Mouse (Mus musculus) activated CD4-positive, CD25-positive, alpha-beta regulatory T cell, adult 4 months (primary cell): ENCODE measurements around the gene Dimt1. TPM values are rescaled to one million over a fixed set of nuclear protein-coding genes. Genes with fewer than 3 reads are reported as not detected.

Source experiments
- ATAC-seq: one replicate; pipeline ENCODE4 v1.8.0; 2017
- polyA plus RNA-seq, 2 experiments: library from polyadenylated mRNA; unstranded; fragments of 100-300 nt; shearing (Covaris generic); gene quantifications; one replicate each; pipeline ENCODE4 v1.2.1; 2017

Gene Dimt1
- polyA plus RNA-seq, 2 experiments from 2014 or later = 25.5 to 34.2 TPM

DNA sequence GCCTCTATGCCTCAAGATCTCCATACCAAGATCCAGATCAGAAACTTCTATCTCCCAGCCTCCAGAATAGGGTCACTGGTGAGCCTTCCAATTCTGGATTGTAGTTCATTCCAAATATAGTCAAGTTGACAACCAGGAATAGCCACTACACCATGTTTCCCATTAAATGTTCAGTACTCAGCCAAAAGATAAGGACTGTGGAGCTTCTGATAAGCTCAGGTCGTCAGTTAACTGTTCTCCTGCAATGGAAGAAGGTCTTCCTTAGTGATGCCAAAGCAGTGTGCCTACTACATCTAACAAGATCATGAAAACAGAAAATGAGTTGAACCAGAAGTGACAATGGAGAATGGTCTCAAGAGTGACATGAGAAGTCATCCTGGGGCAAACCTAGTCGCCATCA, 50.0 kb downstream of the Dimt1 start:
- no peak for ATAC-seq

GRCm38 (mm10) chr13:106997557-106997956, 50.6 kb downstream of the Dimt1 start:
- peak; percentile 28 for ATAC-seq

- ATAC-seq = no peak
These were observed 51.1 kb downstream of the Dimt1 start for GRCm38 (mm10) chr13:106998026-106998425.

DNA sequence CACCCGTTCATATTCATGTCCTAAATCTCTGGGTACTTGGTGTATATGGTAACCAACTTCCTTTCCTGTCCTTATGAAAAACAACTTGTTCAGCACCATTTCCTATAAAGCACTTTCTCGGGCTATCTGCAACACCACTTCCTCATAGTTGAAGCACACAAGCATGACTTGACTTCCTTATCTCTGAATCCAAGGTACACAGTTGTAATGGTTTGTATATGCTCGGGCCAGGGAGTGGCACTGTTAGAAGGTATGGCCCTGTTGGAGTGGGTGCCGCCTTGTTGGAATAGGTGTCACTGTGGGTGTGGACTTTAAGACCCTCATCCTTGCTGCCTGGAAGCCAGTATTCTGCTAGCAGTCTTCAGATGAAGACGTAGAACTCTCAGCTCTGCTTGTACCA, 51.7 kb downstream of the Dimt1 start:
- peak; percentile 94 for ATAC-seq

- no peak for ATAC-seq
These were observed 56.3 kb downstream of the Dimt1 start for GRCm38 (mm10) chr13:107003211-107003610.

DNA sequence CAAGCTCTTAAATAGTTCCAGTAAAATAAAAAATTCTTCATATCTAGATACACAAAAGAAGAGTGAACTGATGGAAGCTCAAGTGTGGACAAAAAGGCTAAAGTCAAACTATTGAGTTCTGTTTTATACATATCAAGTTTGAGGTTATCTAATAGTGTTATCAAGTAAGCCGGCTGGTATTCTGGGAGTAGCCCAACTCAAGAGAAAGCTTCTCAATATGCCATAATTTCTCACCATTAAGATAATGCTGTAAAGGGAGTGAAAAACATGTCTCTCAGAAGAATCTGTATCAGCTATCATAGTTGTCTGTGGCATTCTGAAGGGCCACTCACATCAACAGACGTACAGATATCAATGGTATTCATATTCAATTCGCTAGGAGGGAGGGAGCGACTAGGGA, 61.2 kb downstream of the Dimt1 start:
- ATAC-seq = no peak

Other genes with a start within 250 kb of the Dimt1 start
- gene Ipo11, start 10.2 kb upstream of the Dimt1 start, polyA plus RNA-seq = 10 to 100 TPM; 24.2 to 36.6 TPM
- 10 to 100 TPM; 13.6 to 15.7 TPM for gene Kif2a, start 75.0 kb downstream of the Dimt1 start, polyA plus RNA-seq